Mouse (Mus musculus) MEL (cell line): ENCODE measurements around the gene Rab3a. TPM values are rescaled to one million over a fixed set of nuclear protein-coding genes. Genes with fewer than 3 reads are reported as not detected.

ENCODE experiments used
- DNase-seq: peaks from one replicate; pipeline ENCODE4 v3.0.0; 2011; ENCODE audit warnings: low read depth, low spot score
- H3K27ac ChIP-seq: 2 replicates; pipeline ENCODE4 v1.5.1; 2012; ENCODE audit warnings: low read depth, mild to moderate bottlenecking, control low read depth, low read length, moderate library complexity; ENCODE audit not compliant: control insufficient read depth
- H3K27me3 ChIP-seq, 2 experiments: fragments of 150-350 bp in 1 of 2; sonication (generic) in 1 of 2; 2 replicates each; pipeline ENCODE4 v1.6.1; 2012; ENCODE audit warnings: low read length in 2 of 2, mild to moderate bottlenecking in 2 of 2, improper control_type of control experiment in 1 of 2, moderate library complexity in 1 of 2; ENCODE audit not compliant: insufficient read depth in 2 of 2, control insufficient read depth in 1 of 2
- H3K36me3 ChIP-seq, 2 experiments: 2 replicates each; pipeline ENCODE4 v1.6.1; 2012 to 2014; ENCODE audit warnings: low read length in 2 of 2, improper control_type of control experiment in 1 of 2, inconsistent platforms in 1 of 2, mild to moderate bottlenecking in 1 of 2; ENCODE audit not compliant: insufficient read depth in 2 of 2, control insufficient read depth in 1 of 2
- H3K4me1 ChIP-seq, 2 experiments: fragments of 150-350 bp in 1 of 2; sonication (generic) in 1 of 2; 2 replicates each; pipeline ENCODE4 v1.6.1; 2012; ENCODE audit warnings: low read length in 2 of 2, improper control_type of control experiment in 1 of 2, mild to moderate bottlenecking in 1 of 2; ENCODE audit not compliant: insufficient read depth in 2 of 2, control insufficient read depth in 1 of 2
- H3K4me3 ChIP-seq, 2 experiments: fragments of 150-350 bp in 1 of 2; sonication (generic) in 1 of 2; 2 replicates each; pipeline ENCODE4 v1.5.1; 2012; ENCODE audit warnings: low read depth in 2 of 2, low read length in 2 of 2, mild to moderate bottlenecking in 2 of 2, moderate library complexity in 2 of 2, control low read depth in 1 of 2, improper control_type of control experiment in 1 of 2; ENCODE audit not compliant: control insufficient read depth in 1 of 2, insufficient read depth in 1 of 2
- H3K79me2 ChIP-seq: 2 replicates; pipeline ENCODE4 v1.6.1; 2012; ENCODE audit warnings: mild to moderate bottlenecking, low read length, moderate library complexity; ENCODE audit not compliant: control insufficient read depth, poor library complexity, insufficient read depth
- H3K9ac ChIP-seq: 2 replicates; pipeline ENCODE4 v1.6.1; 2012; ENCODE audit warnings: low read depth, mild to moderate bottlenecking, control low read depth, low read length, moderate library complexity; ENCODE audit not compliant: control insufficient read depth, poor library complexity, severe bottlenecking
- H3K9me3 ChIP-seq: fragments of 150-350 bp; sonication (generic); replicated peaks from 2 replicates; pipeline ENCODE4 v1.6.1; 2012; ENCODE audit warnings: mild to moderate bottlenecking, low read length, improper control_type of control experiment, moderate library complexity; ENCODE audit not compliant: insufficient read depth
- CTCF ChIP-seq, 3 experiments: IDR thresholded peaks in 2 of 3; conservative IDR thresholded peaks in 1 of 3; 2 replicates each; pipeline ENCODE4 v1.5.1; 2011 to 2012; ENCODE audit warnings: low read length in 3 of 3, low read depth in 2 of 3, mild to moderate bottlenecking in 2 of 3, improper control_type of control experiment in 1 of 3, inconsistent platforms in 1 of 3, mixed read lengths in 1 of 3, moderate library complexity in 1 of 3; ENCODE audit not compliant: control insufficient read depth in 1 of 3, insufficient read depth in 1 of 3, poor library complexity in 1 of 3, severe bottlenecking in 1 of 3
- E2F4 ChIP-seq: IDR thresholded peaks from 2 replicates; pipeline ENCODE4 v1.6.1; 2011; ENCODE audit warnings: low read depth, low read length, improper control_type of control experiment, borderline replicate concordance
- EP300 ChIP-seq, 2 experiments: IDR thresholded peaks; 2 replicates each; pipeline ENCODE4 v1.6.1; 2011; ENCODE audit warnings: improper control_type of control experiment in 2 of 2, low read length in 2 of 2, low read depth in 1 of 2, mild to moderate bottlenecking in 1 of 2
- GATA1 ChIP-seq: IDR thresholded peaks from 2 replicates; pipeline ENCODE4 v1.6.1; 2011; ENCODE audit warnings: low read depth, low read length, improper control_type of control experiment
- MAX ChIP-seq: IDR thresholded peaks from 2 replicates; pipeline ENCODE4 v1.6.1; 2011; ENCODE audit warnings: low read length, improper control_type of control experiment
- MEF2A ChIP-seq: IDR thresholded peaks from 2 replicates; pipeline ENCODE4 v1.6.1; 2014; ENCODE audit warnings: low read depth, mild to moderate bottlenecking, inconsistent platforms, low read length, improper control_type of control experiment; ENCODE audit not compliant: poor library complexity, insufficient replicate concordance, severe bottlenecking; ENCODE audit errors: extremely low read depth
- MXI1 ChIP-seq: IDR thresholded peaks from 2 replicates; pipeline ENCODE4 v1.6.1; 2011; ENCODE audit warnings: mild to moderate bottlenecking, low read depth, low read length, improper control_type of control experiment
- MYB ChIP-seq: IDR thresholded peaks from 2 replicates; pipeline ENCODE4 v1.6.1; 2011; ENCODE audit warnings: mild to moderate bottlenecking, low read depth, low read length, improper control_type of control experiment
- RCOR1 ChIP-seq: IDR thresholded peaks from 2 replicates; pipeline ENCODE4 v1.6.1; 2012; ENCODE audit warnings: low read depth, mild to moderate bottlenecking, inconsistent platforms, low read length, improper control_type of control experiment
- SIN3A ChIP-seq: IDR thresholded peaks from 2 replicates; pipeline ENCODE4 v1.6.1; 2012; ENCODE audit warnings: low read length, improper control_type of control experiment, inconsistent platforms
- TAL1 ChIP-seq: IDR thresholded peaks from 2 replicates; pipeline ENCODE4 v1.6.1; 2012; ENCODE audit warnings: mild to moderate bottlenecking, inconsistent platforms, low read length, moderate library complexity, mixed read lengths
- TBP ChIP-seq: IDR thresholded peaks from 2 replicates; pipeline ENCODE4 v1.8.0; 2011; ENCODE audit warnings: low read depth, low read length, improper control_type of control experiment
- UBTF ChIP-seq: IDR thresholded peaks from 2 replicates; pipeline ENCODE4 v1.6.1; 2012; ENCODE audit warnings: low read depth, mild to moderate bottlenecking, inconsistent platforms, low read length, improper control_type of control experiment, moderate library complexity, borderline replicate concordance; ENCODE audit not compliant: insufficient read depth
- ZC3H11A ChIP-seq: IDR thresholded peaks from 2 replicates; pipeline ENCODE4 v1.6.1; 2012; ENCODE audit warnings: low read depth, mild to moderate bottlenecking, inconsistent platforms, low read length, improper control_type of control experiment
- ZNF384 ChIP-seq: IDR thresholded peaks from 2 replicates; pipeline ENCODE4 v1.6.1; 2012; ENCODE audit warnings: low read depth, mild to moderate bottlenecking, inconsistent platforms, low read length, improper control_type of control experiment
- polyA plus RNA-seq, 2 experiments: library from polyadenylated mRNA; stranded (reverse) in 1 of 2; unstranded in 1 of 2; fragments of >175 nt in 1 of 2; fragments of >200 nt in 1 of 2; gene quantifications; 2 replicates each; pipeline versions ENCODE4 v1.2.1 to v1.2.4; 2012; ENCODE audit warnings: low replicate concordance in 2 of 2, low read depth in 1 of 2; ENCODE audit not compliant: insufficient read length in 2 of 2, insufficient read depth in 1 of 2, missing spikeins in 1 of 2
- total RNA-seq: library from RNA; depleted of rRNA; stranded (reverse); fragments of 300-350 nt; gene quantifications from 2 replicates; pipeline ENCODE4 v1.2.3, GENCODE M21; 2012

The Rab3a gene
- total and polyA plus RNA-seq, 3 experiments: 1.8 to 5.6 TPM; not detected in 1

- TF ChIP-seq MEF2A (no peak), MYB (no peak)
Observed at GRCm38 (mm10) chr8:70730956-70731355, 23.5 kb upstream of the Rab3a start (continued).

GRCm38 (mm10) chr8:70737705-70738104, 16.8 kb upstream of the Rab3a start:
- Histone ChIP-seq H3K27ac (no peak overlapping the region), H3K27me3 (peaks cover 0 to 3% of the 10 kb centered on the region in 2 experiments; a peak in 3 of 4 replicates), H3K36me3 (no peaks in the 10 kb centered on the region), H3K4me3 (no peak overlapping the region), H3K9ac (no peak overlapping the region), H3K79me2 (no peaks in the 10 kb centered on the region), H3K9me3 (no peaks in the 10 kb centered on the region), H3K4me1 (no peaks in the 10 kb centered on the region)
- DNase-seq: no peak
- TF ChIP-seq ZC3H11A: no peak

DNA sequence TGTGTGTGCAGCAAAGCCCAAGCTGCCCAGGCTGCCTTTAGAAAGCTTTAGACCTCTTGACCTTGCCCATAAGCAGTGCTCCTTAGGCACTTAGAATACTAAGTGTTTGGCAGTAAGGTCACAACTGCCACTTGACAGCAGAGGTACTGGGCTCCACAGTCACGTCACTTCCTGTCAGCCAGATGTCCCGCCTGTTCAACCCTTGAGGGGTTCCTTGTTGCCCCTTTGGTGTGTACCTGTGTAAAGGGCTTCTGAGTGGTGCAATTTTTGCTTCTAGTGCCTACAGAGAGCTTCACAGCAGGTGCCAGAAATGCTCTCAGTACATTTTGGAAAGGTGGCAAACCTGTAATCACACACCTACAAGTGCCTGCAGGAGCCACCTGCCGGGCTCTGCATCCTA, 16.3 kb upstream of the Rab3a start:
- H3K4me1 ChIP-seq: no peaks in the 10 kb centered on the region
- no peaks in the 10 kb centered on the region for H3K9me3 ChIP-seq
- H3K9ac ChIP-seq: no peak overlapping the region
- no peaks in the 10 kb centered on the region for H3K36me3 ChIP-seq
- DNase-seq: no peak
- TF ChIP-seq UBTF (no peak), RCOR1 (no peak), CTCF (IDR thresholded peaks at IDR 0.05 in 2 of 3, conservative IDR thresholded peaks at IDR 0.05 in 1 of 3; ENCODE audit: control insufficient read depth in 1 of 3, insufficient read depth in 1 of 3, low read depth in 2 of 3, low read length in 3 of 3, poor library complexity in 1 of 3, severe bottlenecking in 1 of 3) (no peak), MAX (no peak), E2F4 (no peak), SIN3A (no peak), TAL1 (no peak), ZNF384 (no peak), TBP (no peak), GATA1 (no peak), EP300 (IDR thresholded peaks at IDR 0.05; ENCODE audit: low read depth in 1 of 2, low read length in 2 of 2) (no peak), MXI1 (no peak), MEF2A (no peak)
- H3K79me2 ChIP-seq: no peaks in the 10 kb centered on the region
- no peak overlapping the region for H3K4me3 ChIP-seq
- H3K27me3 ChIP-seq: peaks cover 0 to 3% of the 10 kb centered on the region in 2 experiments; a peak in 3 of 4 replicates
- H3K27ac ChIP-seq: no peak overlapping the region
